Mouse (Mus musculus): ENCODE data around the gene Usp17lc.

- no peak for TF ChIP-seq CTCF (IDR thresholded peaks at IDR 0.05; ENCODE audit: low read depth)
- TF ChIP-seq EP300 (optimal IDR thresholded peaks at IDR 0.05), result no peak
Observed at GRCm38 (mm10) chr7:103397758-103398157, 17.1 kb upstream of the Usp17lc start.
